Mouse (Mus musculus) ES-Bruce4 (cell line): ENCODE data around the gene Dbr1. TPM values are rescaled to one million over a fixed set of nuclear protein-coding genes. Genes with fewer than 3 reads are reported as not detected.

Source experiments
- H3K27ac ChIP-seq: 2 replicates; pipeline ENCODE4 v1.5.1; 2012; ENCODE audit warnings: low read length, inconsistent platforms; ENCODE audit not compliant: insufficient read depth
- H3K27me3 ChIP-seq: 2 replicates; pipeline ENCODE4 v1.6.1; 2012; ENCODE audit warnings: mild to moderate bottlenecking, low read length, inconsistent platforms; ENCODE audit not compliant: control insufficient read depth, poor library complexity, insufficient read depth, severe bottlenecking
- H3K36me3 ChIP-seq: 2 replicates; pipeline ENCODE4 v1.6.1; 2012; ENCODE audit warnings: inconsistent platforms, mild to moderate bottlenecking, low read length, moderate library complexity; ENCODE audit not compliant: control insufficient read depth, poor library complexity, insufficient read depth, severe bottlenecking
- H3K4me1 ChIP-seq: one replicate; pipeline ENCODE4 v1.8.1; 2011; ENCODE audit warnings: low read length; ENCODE audit not compliant: control insufficient read depth, insufficient read depth
- H3K4me3 ChIP-seq: 2 replicates; pipeline ENCODE4 v1.5.1; 2011; ENCODE audit warnings: low read depth, mild to moderate bottlenecking, low read length
- H3K9ac ChIP-seq: 2 replicates; pipeline ENCODE4 v1.6.1; 2012; ENCODE audit warnings: low read depth, mild to moderate bottlenecking, inconsistent platforms; ENCODE audit not compliant: poor library complexity, severe bottlenecking
- H3K9me3 ChIP-seq: replicated peaks from 2 replicates; pipeline ENCODE4 v1.6.1; 2012; ENCODE audit warnings: mild to moderate bottlenecking, low read length, inconsistent platforms; ENCODE audit not compliant: control insufficient read depth, poor library complexity, insufficient read depth, severe bottlenecking
- CTCF ChIP-seq: IDR thresholded peaks from one replicate; pipeline ENCODE4 v1.8.1; 2011; ENCODE audit warnings: low read depth, low read length
- EP300 ChIP-seq: IDR thresholded peaks from 2 replicates; pipeline ENCODE4 v1.6.1; 2011; ENCODE audit warnings: low read depth, low read length; ENCODE audit not compliant: insufficient read depth
- POLR2A ChIP-seq: IDR thresholded peaks from one replicate; pipeline ENCODE4 v1.8.1; 2011; ENCODE audit warnings: low read length; ENCODE audit not compliant: insufficient read depth
- polyA plus RNA-seq: library from polyadenylated mRNA; stranded (reverse); fragments of >200 nt; gene quantifications from 2 replicates; pipeline ENCODE4 v1.2.4, GENCODE M21; 2011; ENCODE audit warnings: low read depth; ENCODE audit not compliant: missing spikeins, insufficient read depth, insufficient read length

The Dbr1 gene
- 22.7 and 32.9 TPM in 2 replicates for polyA plus RNA-seq

GRCm38 (mm10) chr9:99575677-99576480, at the start of gene Dbr1:
Gene Dbr1, plus strand, starts transcription at chr9:99575799.
- peaks cover 10% of the 10 kb centered on the region; the same call in 1 of the 2 replicates for H3K36me3 ChIP-seq
- 0 out of 2 replicates have a peak within 1 kb of the TSS, but pooled peaks have one; percentile 45 for H3K27ac ChIP-seq
- H3K9me3 ChIP-seq: no peaks in the 10 kb centered on the region
- H3K4me3 ChIP-seq: peak within 1 kb of the TSS; percentile 98
- no peaks in the 10 kb centered on the region for H3K27me3 ChIP-seq
- H3K9ac ChIP-seq: peak within 1 kb of the TSS; percentile 90
- peaks cover 1% of the 10 kb centered on the region for H3K4me1 ChIP-seq
- TF ChIP-seq POLR2A (peak; percentile 78), CTCF (no peak), EP300 (no peak)

DNA sequence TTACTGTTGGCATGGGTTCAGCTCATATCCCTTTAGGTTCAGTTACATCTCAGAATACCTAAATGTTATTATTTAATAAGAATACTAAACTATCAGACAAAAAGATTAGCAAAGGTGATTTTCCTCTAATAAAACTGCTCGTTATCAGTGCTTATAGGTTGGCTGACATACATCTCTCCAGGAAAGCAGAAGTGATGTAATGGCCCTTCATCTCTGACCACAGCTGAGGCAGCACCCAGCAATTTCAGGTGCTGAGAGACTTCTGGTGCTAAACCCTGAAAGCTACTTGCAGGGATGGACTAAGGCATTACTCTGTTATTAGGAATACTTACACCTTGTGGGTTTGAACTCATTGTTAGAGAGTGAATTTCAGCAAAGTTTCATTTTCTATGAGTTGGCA, 43.7 kb upstream of the Dbr1 start:
- Histone ChIP-seq H3K4me1 (no peaks in the 10 kb centered on the region), H3K9ac (no peak overlapping the region), H3K27me3 (no peaks in the 10 kb centered on the region), H3K36me3 (peaks cover 36% of the 10 kb centered on the region), H3K9me3 (no peaks in the 10 kb centered on the region), H3K27ac (no peak overlapping the region), H3K4me3 (no peak overlapping the region)
- TF ChIP-seq EP300: no peak
- TF ChIP-seq POLR2A: no peak
- TF ChIP-seq CTCF: no peak

DNA sequence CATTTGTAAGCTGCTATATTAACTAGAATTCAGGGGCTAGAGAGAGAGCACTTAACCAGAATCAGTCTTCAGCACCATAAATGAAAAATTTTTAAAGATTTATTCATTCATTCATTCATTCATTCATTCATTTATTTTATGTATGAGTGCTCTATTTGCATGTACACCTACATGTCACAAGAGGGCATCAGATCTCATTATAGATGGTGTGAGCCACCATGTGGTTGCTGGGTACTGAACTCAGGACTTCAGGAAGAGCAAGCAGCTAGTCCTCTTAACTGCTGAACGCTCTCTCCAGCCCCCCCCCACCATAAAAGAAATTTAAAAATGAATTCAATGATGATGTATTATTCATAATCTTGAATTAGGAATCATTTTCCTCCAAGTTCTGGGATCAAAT, 29.3 kb upstream of the Dbr1 start:
- Histone ChIP-seq H3K9me3 (no peaks in the 10 kb centered on the region), H3K9ac (no peak overlapping the region), H3K27me3 (no peaks in the 10 kb centered on the region), H3K4me3 (no peak overlapping the region), H3K4me1 (no peaks in the 10 kb centered on the region), H3K27ac (no peak overlapping the region), H3K36me3 (no peaks in the 10 kb centered on the region)
- TF ChIP-seq POLR2A: no peak
- TF ChIP-seq CTCF: no peak
- TF ChIP-seq EP300: no peak

DNA sequence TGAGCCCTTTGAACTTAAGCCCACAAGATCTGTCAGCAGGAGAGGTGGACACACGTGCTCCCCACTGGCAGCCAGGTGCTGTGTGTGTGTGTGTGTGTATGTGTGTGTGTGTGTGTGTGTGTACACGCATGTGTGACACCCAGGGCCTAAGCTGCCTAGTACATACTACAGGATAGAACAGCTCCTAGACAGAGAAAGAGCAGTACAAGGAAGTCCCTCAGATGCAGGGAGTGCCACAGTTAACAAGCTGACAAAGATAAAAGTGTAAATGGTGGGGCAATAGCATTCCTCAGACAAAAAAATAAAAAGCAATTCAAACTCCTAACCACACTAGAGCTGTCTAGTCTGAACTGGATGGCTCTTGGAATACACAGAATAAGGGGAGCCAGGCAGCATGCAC, 23.5 kb upstream of the Dbr1 start:
- Histone ChIP-seq H3K36me3 (no peaks in the 10 kb centered on the region), H3K27me3 (no peaks in the 10 kb centered on the region), H3K4me1 (no peaks in the 10 kb centered on the region), H3K9ac (no peak overlapping the region), H3K9me3 (no peaks in the 10 kb centered on the region), H3K4me3 (no peak overlapping the region), H3K27ac (no peak overlapping the region)
- TF ChIP-seq CTCF: no peak
- no peak for TF ChIP-seq EP300
- no peak for TF ChIP-seq POLR2A

- H3K27me3 ChIP-seq: no peaks in the 10 kb centered on the region
- H3K4me3 ChIP-seq: no peak overlapping the region
- H3K36me3 ChIP-seq: no peaks in the 10 kb centered on the region
- no peak overlapping the region for H3K27ac ChIP-seq
- H3K9ac ChIP-seq: no peak overlapping the region
- TF ChIP-seq CTCF: no peak
- TF ChIP-seq EP300: no peak
- no peak for TF ChIP-seq POLR2A
- no peaks in the 10 kb centered on the region for H3K4me1 ChIP-seq
- H3K9me3 ChIP-seq: no peaks in the 10 kb centered on the region
These were observed 22.6 kb upstream of the Dbr1 start for GRCm38 (mm10) chr9:99553049-99553448.

DNA sequence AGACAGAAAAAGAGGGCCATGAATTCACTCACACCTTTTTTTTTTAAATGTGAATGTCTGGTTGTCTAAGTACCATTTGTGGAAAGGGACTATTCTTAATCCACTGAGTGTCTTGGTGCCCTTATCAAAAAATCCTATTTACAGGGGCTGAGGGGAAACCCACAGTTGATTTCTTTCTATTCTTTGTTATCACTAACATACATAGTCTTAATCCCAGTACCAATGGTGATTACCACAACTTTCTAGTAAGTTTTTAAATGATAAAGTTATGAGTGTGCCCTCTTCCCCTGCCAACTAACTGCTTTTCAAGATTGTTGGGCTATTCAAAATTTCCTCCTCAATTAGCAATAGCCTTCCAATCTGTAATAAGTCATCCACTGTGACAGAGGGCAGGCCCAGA, 21.5 kb upstream of the Dbr1 start:
- no peaks in the 10 kb centered on the region for H3K36me3 ChIP-seq
- TF ChIP-seq POLR2A: no peak
- no peak for TF ChIP-seq CTCF
- TF ChIP-seq EP300: no peak
- H3K4me3 ChIP-seq: no peak overlapping the region
- H3K9me3 ChIP-seq: no peaks in the 10 kb centered on the region
- no peak overlapping the region for H3K27ac ChIP-seq
- H3K9ac ChIP-seq: no peak overlapping the region
- no peaks in the 10 kb centered on the region for H3K4me1 ChIP-seq
- H3K27me3 ChIP-seq: no peaks in the 10 kb centered on the region
